Comparison of ENCODE assay signal across 12 mouse cellular contexts in the genomic region with DNA sequence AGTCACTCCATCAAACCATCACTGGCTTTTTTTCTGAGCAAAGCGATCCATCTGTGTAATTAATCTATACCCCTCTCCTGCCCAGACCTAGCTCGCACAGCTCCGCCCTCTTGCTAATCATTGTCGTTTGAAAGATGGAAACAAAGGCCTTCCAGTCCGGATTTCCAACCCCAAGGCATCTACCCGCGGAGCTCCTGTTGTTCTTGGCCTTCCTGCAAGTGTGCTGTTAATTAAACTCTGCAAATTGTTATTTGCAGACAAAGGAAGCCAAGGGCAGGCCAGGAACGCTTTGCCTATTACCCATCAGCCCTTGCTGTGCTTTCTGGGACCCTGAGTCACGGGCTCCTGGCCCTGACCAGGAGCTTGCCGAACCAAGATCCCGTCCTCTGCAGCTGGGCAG.
DNase-seq lines count a peak whose midpoint lies in the region; ATAC-seq and TF ChIP-seq lines count a peak whose summit lies in the region.
"Had no signal": no experiment of that assay in that cellular context is flagged by ENCODE, and none has a peak within 500 bp of the region (broad histone marks: within the 10 kb centered on the region; RNA-seq: fewer than 3 reads in every experiment).

No protein-coding gene starts in this region.

- H3K4me2 ChIP-seq in forebrain, embryonic 13.5 days = peak overlapping the region; percentile 39
- H3K4me2 ChIP-seq: heart, embryonic 11.5 days; limb, embryonic 15.5 days had no signal

- no peaks in the 10 kb centered on the region for H3K9me3 ChIP-seq in E14TG2a.4 (ENCODE audit: low read length)
- H3K9me3 ChIP-seq in forebrain, embryonic 13.5 days (replicated peaks) = peaks cover 3% of the 10 kb centered on the region; the same call in 1 of the 2 replicates
- H3K9me3 ChIP-seq: limb, embryonic 15.5 days had no signal

- no peak overlapping the region for H3K9ac ChIP-seq in forebrain, embryonic 13.5 days
- H3K9ac ChIP-seq: limb, embryonic 15.5 days had no signal

- H3K27ac ChIP-seq in forebrain, embryonic 13.5 days = peak overlapping the region; percentile 15; the same call in 1 of the 2 replicates
- H3K27ac ChIP-seq: limb, embryonic 15.5 days had no signal

- WGBS in forebrain, embryonic 13.5 days = 7% methylated on average over 11 of the region's 11 CpGs

- peak; percentile 69; the same call in 1 of the 2 replicates for ATAC-seq in forebrain, embryonic 13.5 days

- H3K4me3 ChIP-seq in E14TG2a.4 (replicated peaks; ENCODE audit: low read length) = peak overlapping the region; percentile 20; the same call in 1 of the 2 replicates
- no peak overlapping the region for H3K4me3 ChIP-seq in forebrain, embryonic 13.5 days
- H3K4me3 ChIP-seq: limb, embryonic 15.5 days had no signal

- peaks cover 19% of the 10 kb centered on the region for H3K4me1 ChIP-seq in E14TG2a.4 (replicated peaks; ENCODE audit: low read depth, low read length)
- H3K4me1 ChIP-seq in forebrain, embryonic 13.5 days = peaks cover 15% of the 10 kb centered on the region

- peak; percentile 15 to 23 for DNase-seq in cerebellum, postnatal 14 days
- no peak for DNase-seq in cerebellum, adult 8-10 months
- DNase-seq in kidney, postnatal 14 days = peak; percentile 24
- DNase-seq in spleen, postnatal 10 days (ENCODE audit: low spot score in 2 of 2) = no peak
- no peak for DNase-seq in adrenal gland, postnatal 36 days
- no peak for DNase-seq in spleen, postnatal 36 days (ENCODE audit: low spot score in 2 of 2)
- DNase-seq: cerebellum, postnatal 25 days; lung, postnatal 14 days had no signal

- H3K36me3 ChIP-seq in E14TG2a.4 (ENCODE audit: insufficient read depth, low read length) = no peaks in the 10 kb centered on the region
- H3K36me3 ChIP-seq in forebrain, embryonic 13.5 days (ENCODE audit: poor library complexity, severe bottlenecking) = no peaks in the 10 kb centered on the region
- H3K36me3 ChIP-seq: limb, embryonic 15.5 days had no signal

- no peaks in the 10 kb centered on the region for H3K27me3 ChIP-seq in E14TG2a.4 (ENCODE audit: insufficient read depth, low read length)
- H3K27me3 ChIP-seq in forebrain, embryonic 13.5 days = no peaks in the 10 kb centered on the region
- H3K27me3 ChIP-seq: limb, embryonic 15.5 days had no signal

- no peak for TF ChIP-seq CTCF in E14TG2a.4 (conservative IDR thresholded peaks at IDR 0.05; ENCODE audit: low read length)

Comparison
In these comparisons a context has a peak if more than half of its experiments do, and no peak if none do; other contexts are left out.
1. DNase-seq: peak in cerebellum, postnatal 14 days (2 of 2) and kidney, postnatal 14 days (single experiment); none in cerebellum, adult 8-10 months (single experiment), spleen, postnatal 10 days (0 of 2), adrenal gland, postnatal 36 days (0 of 2) and spleen, postnatal 36 days (0 of 2).